Mouse (Mus musculus) v-Abl transformed pro-B cells (cell line): ENCODE data around the gene Nectin1.

ENCODE experiments used
- in situ Hi-C, 2 experiments: fragments of 400-800 bp; cut with MboI; formaldehyde crosslinking; loops; one replicate each; pipeline ENCODE4 v1.15.1; 2025; ENCODE audit not compliant: unreplicated experiment in 2 of 2

Nectin1 gene

DNA sequence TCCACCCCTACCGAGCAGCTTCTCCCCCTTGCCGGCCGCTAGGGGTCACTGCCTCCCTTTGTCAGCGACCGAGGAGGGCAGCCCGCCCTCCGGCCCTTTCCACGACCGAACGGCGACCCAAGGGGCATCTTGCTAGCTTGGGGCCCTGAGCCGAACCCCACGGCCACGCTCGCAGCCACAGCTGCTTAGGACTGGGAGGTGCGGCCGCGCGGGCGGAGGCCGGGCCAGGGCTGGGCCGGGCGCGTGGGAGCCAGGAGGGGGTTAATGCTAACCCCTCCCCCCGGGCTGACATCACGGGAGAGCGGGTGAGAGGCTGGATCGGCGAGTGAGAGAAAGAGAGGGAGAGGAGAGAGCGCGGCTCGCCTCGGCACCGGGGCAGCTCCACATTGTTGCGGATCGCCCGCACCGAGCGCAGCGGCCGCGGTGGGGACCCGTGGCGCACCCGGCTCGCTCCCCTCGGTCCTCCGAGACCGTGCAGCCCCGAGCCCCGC, at the start of gene Nectin1:
Gene Nectin1, plus strand, starts transcription at position 338 of the 491 bp plus-strand sequence.
- in situ Hi-C loops: no loop called here

DNA sequence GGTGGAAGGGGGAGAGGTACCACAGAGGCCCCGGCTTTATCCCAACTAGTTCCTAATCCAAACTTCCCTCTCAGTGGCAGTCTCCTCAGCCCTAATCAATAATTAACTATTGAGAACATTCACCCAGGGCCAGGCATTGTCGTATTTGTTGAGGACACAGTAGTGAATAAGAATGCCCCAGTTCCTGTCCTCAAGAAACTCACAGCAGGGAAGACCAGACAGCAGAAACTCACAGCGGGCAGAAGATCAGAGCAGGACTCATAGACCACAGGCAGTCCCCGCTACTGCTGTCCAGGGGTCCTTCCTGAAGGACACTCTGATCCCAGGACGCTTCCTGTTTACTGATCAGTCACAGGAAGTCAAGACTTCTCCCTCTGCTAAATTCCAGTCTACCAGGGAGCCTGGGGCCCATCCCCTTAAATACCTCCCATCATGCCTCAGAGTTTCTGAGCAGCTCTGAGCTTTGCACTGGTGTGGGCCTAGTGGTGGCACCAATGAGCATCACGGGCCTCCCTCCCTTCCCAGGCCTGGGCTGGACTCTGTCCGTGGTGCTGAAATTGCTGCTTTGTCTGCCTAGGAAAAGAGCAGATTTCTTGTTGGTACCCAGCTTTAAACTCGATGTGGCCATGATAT, 45.6 kb upstream of the Nectin1 start:
- in situ Hi-C loops: no loop called here

DNA sequence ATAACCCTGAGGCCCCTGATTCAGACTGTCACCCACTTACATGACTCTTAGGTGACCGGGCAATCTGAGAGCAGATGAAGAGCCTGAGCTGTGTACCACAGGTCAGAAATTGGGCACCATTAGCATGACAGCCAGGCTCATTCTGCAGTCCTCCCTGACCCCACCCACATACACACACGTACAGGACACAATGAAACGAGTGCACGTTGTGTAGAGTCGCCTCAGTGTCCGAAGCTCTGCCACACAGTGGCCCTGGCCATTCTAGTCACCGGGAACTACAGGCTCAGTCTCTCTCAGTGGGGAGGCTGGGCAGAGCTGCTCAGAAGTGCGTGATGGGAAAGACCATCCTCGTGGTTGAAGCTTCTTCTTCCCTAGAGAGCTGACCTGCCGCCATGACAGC, 44.9 kb upstream of the Nectin1 start:
- in situ Hi-C loops: no loop called here

GRCm38 (mm10) chr9:43699417-43700225, 44.2 kb upstream of the Nectin1 start:
- in situ Hi-C loops: no loop called here

- in situ Hi-C loops: no loop called here
These were observed 43.6 kb upstream of the Nectin1 start for GRCm38 (mm10) chr9:43700226-43700579.

- in situ Hi-C loops: no loop called here
These were observed 42.0 kb upstream of the Nectin1 start for GRCm38 (mm10) chr9:43701748-43702147.

GRCm38 (mm10) chr9:43707571-43707970, 36.2 kb upstream of the Nectin1 start:
- in situ Hi-C loops: no loop called here

DNA sequence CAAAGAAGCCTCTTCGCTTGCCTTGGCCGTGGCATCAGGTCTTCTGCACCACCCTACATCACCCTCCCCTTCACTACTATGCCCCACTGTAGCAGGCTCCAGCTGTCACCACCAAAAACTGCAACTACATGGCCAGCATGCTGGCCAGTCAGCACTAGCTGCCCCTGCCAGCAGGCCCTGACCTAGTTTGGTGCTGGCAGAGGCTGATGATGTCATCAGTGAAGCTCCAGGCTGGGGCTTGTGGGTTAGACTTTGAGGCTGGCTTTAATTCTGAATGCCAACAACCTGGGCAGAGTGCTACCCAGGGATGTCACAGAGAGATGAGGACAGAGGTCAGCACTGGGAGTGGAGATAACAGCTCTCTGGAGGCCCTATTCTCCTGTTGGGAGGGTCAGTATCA, 35.1 kb upstream of the Nectin1 start:
- in situ Hi-C loops: no loop called here

DNA sequence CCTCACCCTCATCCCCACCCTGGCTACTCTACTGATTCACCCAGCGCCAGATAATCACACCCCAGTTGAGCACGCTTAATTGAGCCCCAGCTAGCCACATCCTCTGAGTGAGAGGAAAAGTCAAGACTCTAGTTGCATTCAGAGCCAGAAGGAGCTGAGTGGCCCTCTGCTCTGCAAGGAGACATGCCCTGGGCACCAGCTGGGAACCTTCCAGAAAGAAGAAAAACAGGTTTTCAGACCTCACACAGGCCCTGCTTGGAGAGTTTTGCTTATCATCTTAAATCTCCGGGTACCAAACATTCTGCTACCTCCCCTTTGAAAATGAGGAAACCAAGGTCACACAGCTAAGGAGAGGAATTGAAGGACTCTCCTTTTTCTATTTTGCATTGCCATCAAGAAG, 30.4 kb upstream of the Nectin1 start:
- in situ Hi-C loops: no loop called here

GRCm38 (mm10) chr9:43719407-43719839, 24.4 kb upstream of the Nectin1 start:
- in situ Hi-C loops: no loop called here

DNA sequence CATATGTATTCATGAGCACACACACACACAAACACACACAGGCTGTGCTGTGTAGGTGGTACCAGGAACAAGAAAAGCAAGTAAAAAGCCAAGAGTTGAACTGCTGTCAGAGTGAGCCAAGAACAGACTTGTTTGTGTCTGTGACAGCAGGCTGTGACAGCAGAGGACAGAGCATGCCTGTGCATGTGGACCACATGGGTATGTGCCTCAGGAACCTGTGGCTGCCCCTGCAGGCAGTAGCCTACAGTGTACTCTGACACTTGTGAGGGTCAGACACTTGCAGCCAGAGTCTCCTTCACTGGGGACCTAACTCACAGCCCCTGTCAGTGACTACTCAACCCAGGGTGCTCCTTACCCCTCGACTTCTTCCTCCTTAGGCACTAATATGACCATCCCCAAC, 23.7 kb upstream of the Nectin1 start:
- in situ Hi-C loops: no loop called here

DNA sequence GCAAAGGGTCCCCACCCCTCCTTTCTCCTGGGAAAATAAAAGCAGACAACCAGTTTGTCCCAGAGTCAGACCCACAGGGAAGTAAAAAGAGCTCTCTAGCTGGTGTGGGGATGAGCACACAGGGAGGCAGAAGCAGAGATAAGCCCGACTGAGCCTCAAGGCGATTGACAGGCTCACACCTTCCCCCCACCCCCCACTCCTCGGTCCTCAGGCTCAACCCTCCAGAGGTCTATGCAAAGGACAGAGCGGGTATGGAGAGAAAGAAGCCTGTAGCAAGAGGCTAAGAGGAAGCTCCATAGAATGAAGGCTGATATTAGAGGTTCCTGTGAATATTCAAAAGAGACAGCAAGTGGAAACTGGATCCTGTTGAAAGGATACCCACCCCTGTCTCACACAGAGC, 19.7 kb upstream of the Nectin1 start:
- in situ Hi-C loops: no loop called here

DNA sequence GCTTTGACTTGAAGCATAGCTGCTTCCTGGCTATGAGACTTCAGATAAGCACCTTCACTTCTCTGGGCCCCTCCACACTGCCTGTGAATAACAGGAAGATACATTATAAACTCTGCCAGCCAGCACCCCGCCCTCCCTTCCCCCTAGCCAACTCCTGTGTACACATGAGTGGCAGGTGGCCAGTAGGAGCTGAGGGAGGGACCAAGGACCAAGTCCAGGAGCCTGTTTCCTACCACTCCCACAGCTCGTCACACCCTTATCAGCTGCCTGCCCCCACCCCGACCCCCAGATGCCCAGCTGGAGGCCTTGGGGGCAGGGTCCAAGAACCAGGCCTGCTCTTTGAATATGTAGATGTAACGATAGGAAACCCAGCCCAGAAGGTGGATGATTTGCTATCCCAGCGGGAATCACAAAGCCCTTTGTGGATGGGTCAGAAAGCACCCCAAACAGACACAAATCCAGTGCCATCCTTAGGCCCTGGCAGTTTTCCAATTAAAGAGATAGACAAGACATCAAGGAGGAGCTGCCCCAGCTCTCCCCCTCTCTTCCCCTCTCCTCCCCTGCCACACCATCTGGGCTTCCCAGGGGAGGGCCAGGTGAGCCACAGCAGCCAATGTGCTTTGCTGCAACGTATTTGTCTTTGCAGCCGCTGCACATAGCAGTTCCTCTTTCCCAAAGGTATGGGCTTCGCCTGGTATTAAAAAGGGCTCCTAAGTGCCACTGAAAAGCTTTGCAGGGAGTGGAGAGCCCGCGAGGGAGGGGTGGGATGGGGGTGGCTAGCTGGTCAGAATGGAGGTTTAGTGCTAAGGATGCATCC, 14.1 kb upstream of the Nectin1 start:
- in situ Hi-C loops: no loop called here

DNA sequence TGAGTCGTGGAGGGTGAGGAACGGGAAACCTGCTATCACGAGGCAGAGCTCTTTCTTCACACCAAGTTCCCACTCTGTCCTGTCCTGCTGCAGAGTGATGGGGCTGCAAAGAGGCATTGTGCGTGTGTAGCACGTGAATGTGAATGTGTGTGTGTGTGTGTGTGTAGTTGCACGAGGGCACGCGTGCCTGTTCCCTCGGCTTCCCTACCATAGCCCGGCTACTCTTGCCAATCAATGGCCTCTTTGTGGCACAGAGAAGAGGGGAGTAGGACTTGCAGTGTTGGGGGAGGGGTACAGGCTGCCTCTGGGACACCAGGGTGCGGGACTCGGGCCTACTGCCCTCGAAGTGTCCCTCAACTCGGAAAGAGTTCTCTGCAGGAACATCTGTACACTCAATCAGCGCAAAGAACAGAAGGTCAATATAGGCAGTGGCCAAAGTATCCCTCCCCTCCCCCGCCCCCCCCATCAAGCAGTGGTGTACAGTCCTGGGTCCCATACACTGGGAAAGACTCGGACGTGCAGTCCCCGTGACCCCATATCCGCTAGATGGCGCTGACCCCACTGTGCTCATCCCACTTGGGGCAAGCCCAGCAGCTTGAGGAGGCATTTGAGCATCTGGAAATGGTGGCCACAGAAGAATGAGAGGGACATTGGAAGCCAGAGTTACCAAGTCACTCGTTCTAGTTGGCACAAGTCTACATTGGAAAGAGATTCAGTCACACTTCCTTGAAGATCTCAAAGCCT, 13.3 kb upstream of the Nectin1 start:
- in situ Hi-C loops: no loop called here

GRCm38 (mm10) chr9:43731880-43732279, 11.9 kb upstream of the Nectin1 start:
- in situ Hi-C loops: no loop called here

DNA sequence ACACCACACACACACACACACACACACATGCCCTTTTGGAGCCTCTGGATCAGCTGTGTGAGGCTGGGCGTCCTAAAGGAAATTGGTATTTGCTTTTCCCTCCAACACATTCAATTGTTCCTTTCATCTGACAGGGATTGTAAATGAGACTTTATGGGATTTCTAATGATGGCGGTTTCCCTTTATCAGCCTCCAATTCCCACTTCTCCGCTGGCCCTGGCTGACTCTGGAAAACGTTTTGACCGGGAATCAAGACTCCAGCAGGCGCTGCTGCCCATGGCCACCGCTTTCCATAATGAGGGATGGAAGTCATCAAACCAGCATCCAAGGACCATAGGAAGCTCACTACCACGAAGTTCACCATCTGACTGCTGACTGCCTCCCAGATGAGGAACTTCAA, 11.1 kb upstream of the Nectin1 start:
- in situ Hi-C loops: no loop called here

DNA sequence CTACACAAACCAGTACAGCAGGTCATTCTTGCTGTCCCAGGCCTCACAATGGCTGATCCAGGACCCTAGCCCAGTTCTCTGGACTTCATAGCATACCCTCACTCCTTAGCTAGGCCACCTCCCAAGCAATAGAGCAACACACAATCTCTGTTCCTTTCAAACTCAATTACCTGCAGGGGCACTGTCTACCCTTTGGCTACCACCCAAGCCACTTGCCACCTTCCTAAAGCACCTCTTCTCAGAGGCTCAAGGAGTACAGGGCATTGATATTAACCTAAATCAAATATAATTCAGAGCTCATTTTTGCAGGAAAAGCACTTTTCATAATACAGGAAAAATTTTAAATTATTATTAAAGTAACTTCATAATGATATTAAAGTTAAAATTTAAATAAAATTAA, 8.8 kb upstream of the Nectin1 start:
- in situ Hi-C loops: no loop called here

GRCm38 (mm10) chr9:43736046-43736730, 7.6 kb upstream of the Nectin1 start:
- in situ Hi-C loops: no loop called here

DNA sequence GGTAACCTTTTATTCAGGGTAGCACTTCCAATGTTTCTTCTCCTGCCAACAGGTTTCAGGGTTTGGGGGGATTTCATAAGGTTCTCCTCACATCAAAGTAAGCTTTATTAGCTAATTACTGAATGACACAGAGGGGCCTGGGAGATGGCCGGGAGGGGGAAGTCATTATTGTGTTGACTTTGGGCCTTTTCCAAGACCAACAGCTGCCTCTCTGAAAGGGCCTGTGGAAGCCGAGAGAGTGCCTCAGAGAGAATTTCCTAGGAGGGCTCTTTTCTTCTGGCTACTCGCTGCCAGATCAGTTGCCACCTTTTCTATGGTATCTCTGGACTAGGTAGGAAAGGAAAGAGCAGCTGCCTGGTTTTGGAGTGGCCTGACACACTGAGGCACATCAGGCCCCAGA, 6.5 kb upstream of the Nectin1 start:
- in situ Hi-C loops: no loop called here

DNA sequence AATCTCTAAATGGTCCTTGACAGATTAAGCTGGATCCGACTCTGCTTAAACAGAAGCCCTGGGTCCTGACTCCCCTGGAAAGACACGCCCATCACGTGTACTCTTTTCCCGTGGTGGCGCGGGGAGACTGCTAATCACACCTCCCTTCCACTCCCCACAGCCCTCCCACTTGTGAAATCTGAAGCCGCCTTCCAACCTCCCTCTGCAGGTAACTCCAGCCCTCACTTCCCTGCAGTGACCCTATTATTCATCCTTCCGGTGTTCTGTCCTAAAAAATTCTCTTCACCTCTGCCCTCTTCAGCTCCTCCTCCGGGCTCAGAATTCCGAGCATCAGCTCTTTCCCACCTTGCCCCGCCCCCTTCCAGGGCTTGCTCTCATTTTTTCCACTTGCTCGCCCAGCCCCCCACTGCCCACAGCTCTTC, 5.9 kb upstream of the Nectin1 start:
- in situ Hi-C loops: no loop called here
